Mouse (Mus musculus): Measurements from ENCODE around the gene Marcksl1. TPM values are rescaled to one million over a fixed set of nuclear protein-coding genes. Genes with fewer than 3 reads are reported as not detected.
"Not testable (repeated sequence)": the region's sequence is repeated elsewhere in the genome, so short reads cannot be mapped to it uniquely, and the experiment has no call there.

The Marcksl1 gene
- total and polyA plus RNA-seq, 3 experiments: 13.4 to 38.9 (median 18.7) TPM

- Histone ChIP-seq H3K27me3 (ENCODE audit: insufficient read depth, low read length) (no peaks in the 10 kb centered on the region), H3K4me3 (ENCODE audit: low read depth, low read length) (peak overlapping the region; percentile 51; the same call in 1 of the 2 replicates), H3K4me1 (ENCODE audit: insufficient read depth, low read depth, low read length) (peaks cover 49% of the 10 kb centered on the region), H3K36me3 (replicated peaks) (peaks cover 15% of the 10 kb centered on the region), H3K9me3 (replicated peaks) (no peaks in the 10 kb centered on the region)
- TF ChIP-seq TAL1 (conservative IDR thresholded peaks at IDR 0.05; ENCODE audit: low read depth, low read length) (no peak), POLR2AphosphoS5 (IDR thresholded peaks at IDR 0.05; ENCODE audit: insufficient replicate concordance, low read depth, low read length) (no peak), GATA1 (IDR thresholded peaks at IDR 0.05; ENCODE audit: borderline replicate concordance, low read length) (no peak), GATA2 (IDR thresholded peaks at IDR 0.05; ENCODE audit: borderline replicate concordance, low read depth, low read length) (no peak)
- no peak for ATAC-seq (ENCODE audit: extremely low read depth, insufficient number of reproducible peaks, low FRiP score, poor library complexity, severe bottlenecking)
- DNase-seq (ENCODE audit: low spot score): no peak
These were observed 30.7 kb downstream of the Marcksl1 start for GRCm38 (mm10) chr4:129544106-129544505.

GRCm38 (mm10) chr4:129547631-129548030, 34.2 kb downstream of the Marcksl1 start:
- not testable (repeated sequence) for DNase-seq (ENCODE audit: low spot score); H3K9me3 ChIP-seq (replicated peaks); ATAC-seq (ENCODE audit: extremely low read depth, insufficient number of reproducible peaks, low FRiP score, poor library complexity, severe bottlenecking); H3K36me3 ChIP-seq (replicated peaks); H3K4me3 ChIP-seq (ENCODE audit: low read depth, low read length)
- Histone ChIP-seq H3K4me1 (ENCODE audit: insufficient read depth, low read depth, low read length) (peaks cover 28% of the 10 kb centered on the region), H3K27me3 (ENCODE audit: insufficient read depth, low read length) (peaks cover 15% of the 10 kb centered on the region)

DNA sequence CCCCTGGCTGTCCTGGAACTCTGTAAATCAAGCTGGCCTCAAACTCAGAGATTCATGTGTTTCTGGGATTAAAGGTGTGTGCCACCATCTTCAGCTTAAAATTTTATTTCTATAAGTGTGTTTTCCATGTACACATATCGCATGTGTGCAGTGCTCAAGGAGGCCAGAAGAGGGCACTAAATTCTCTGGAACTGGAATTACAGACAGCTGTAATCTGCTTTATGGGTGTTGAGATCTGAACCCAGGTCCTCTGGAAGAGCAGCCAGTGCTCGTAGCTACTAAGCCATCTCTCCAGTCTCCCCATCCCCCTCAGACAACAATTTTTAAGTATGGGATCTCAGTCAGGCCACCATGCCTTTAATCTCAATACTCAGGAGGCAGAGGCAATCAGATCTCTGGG, 35.9 kb downstream of the Marcksl1 start:
- Histone ChIP-seq H3K4me1 (ENCODE audit: insufficient read depth, low read depth, low read length) (peaks cover 25% of the 10 kb centered on the region), H3K27me3 (ENCODE audit: insufficient read depth, low read length) (peaks cover 23% of the 10 kb centered on the region), H3K36me3 (replicated peaks) (no peaks in the 10 kb centered on the region), H3K9me3 (replicated peaks) (no peaks in the 10 kb centered on the region), H3K4me3 (ENCODE audit: low read depth, low read length) (no peak overlapping the region)
- ATAC-seq (ENCODE audit: extremely low read depth, insufficient number of reproducible peaks, low FRiP score, poor library complexity, severe bottlenecking) (no peak), DNase-seq (ENCODE audit: low spot score) (no peak)
- no peak for TF ChIP-seq GATA2 (IDR thresholded peaks at IDR 0.05; ENCODE audit: borderline replicate concordance, low read depth, low read length)
- TF ChIP-seq CTCF (IDR thresholded peaks at IDR 0.05; ENCODE audit: low read depth, low read length): peak; percentile 54

GRCm38 (mm10) chr4:129550295-129550694, 36.9 kb downstream of the Marcksl1 start:
- DNase-seq (ENCODE audit: low spot score) (no peak), ATAC-seq (ENCODE audit: extremely low read depth, insufficient number of reproducible peaks, low FRiP score, poor library complexity, severe bottlenecking) (no peak)
- TF ChIP-seq TAL1 (conservative IDR thresholded peaks at IDR 0.05; ENCODE audit: low read depth, low read length) (no peak), POLR2AphosphoS5 (IDR thresholded peaks at IDR 0.05; ENCODE audit: insufficient replicate concordance, low read depth, low read length) (no peak), CTCF (IDR thresholded peaks at IDR 0.05; ENCODE audit: low read depth, low read length) (no peak), GATA2 (IDR thresholded peaks at IDR 0.05; ENCODE audit: borderline replicate concordance, low read depth, low read length) (no peak), GATA1 (IDR thresholded peaks at IDR 0.05; ENCODE audit: borderline replicate concordance, low read length) (no peak)
- Histone ChIP-seq H3K36me3 (replicated peaks) (no peaks in the 10 kb centered on the region), H3K9me3 (replicated peaks) (no peaks in the 10 kb centered on the region), H3K4me1 (ENCODE audit: insufficient read depth, low read depth, low read length) (peaks cover 26% of the 10 kb centered on the region), H3K4me3 (ENCODE audit: low read depth, low read length) (no peak overlapping the region), H3K27me3 (ENCODE audit: insufficient read depth, low read length) (peaks cover 26% of the 10 kb centered on the region)

DNA sequence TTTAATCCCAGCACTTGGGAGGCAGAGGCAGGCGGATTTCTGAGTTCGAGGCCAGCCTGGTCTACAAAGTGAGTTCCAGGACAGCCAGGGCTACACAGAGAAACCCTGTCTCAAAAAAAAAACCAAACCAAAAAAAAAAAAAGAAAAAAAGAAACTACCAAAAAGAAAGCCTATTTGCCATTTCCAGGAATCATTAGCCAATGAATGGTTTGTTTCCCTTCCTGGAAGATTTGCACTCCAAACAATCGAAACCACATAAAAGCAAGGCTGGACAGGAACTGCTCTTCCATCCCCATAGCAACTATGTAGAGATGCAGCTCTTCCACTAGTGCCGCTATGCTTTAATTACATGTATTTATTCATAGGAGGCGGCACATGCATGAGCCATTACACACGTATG, 41.1 kb downstream of the Marcksl1 start:
- not testable (repeated sequence) for H3K9me3 ChIP-seq (replicated peaks); ATAC-seq (ENCODE audit: extremely low read depth, insufficient number of reproducible peaks, low FRiP score, poor library complexity, severe bottlenecking); H3K4me3 ChIP-seq (ENCODE audit: low read depth, low read length); DNase-seq (ENCODE audit: low spot score); H3K36me3 ChIP-seq (replicated peaks)
- peaks cover 35% of the 10 kb centered on the region for H3K27me3 ChIP-seq (ENCODE audit: insufficient read depth, low read length)
- H3K4me1 ChIP-seq (ENCODE audit: insufficient read depth, low read depth, low read length): peaks cover 39% of the 10 kb centered on the region

- ATAC-seq (ENCODE audit: extremely low read depth, insufficient number of reproducible peaks, low FRiP score, poor library complexity, severe bottlenecking): no peak
- Histone ChIP-seq H3K36me3 (replicated peaks) (no peaks in the 10 kb centered on the region), H3K9me3 (replicated peaks) (no peaks in the 10 kb centered on the region), H3K4me3 (ENCODE audit: low read depth, low read length) (peak overlapping the region; percentile 71), H3K27me3 (ENCODE audit: insufficient read depth, low read length) (peaks cover 35% of the 10 kb centered on the region), H3K4me1 (ENCODE audit: insufficient read depth, low read depth, low read length) (peaks cover 39% of the 10 kb centered on the region)
- peak; percentile 79 for TF ChIP-seq CTCF (IDR thresholded peaks at IDR 0.05; ENCODE audit: low read depth, low read length)
- TF ChIP-seq GATA2 (IDR thresholded peaks at IDR 0.05; ENCODE audit: borderline replicate concordance, low read depth, low read length): no peak
- peak; percentile 31 for DNase-seq (ENCODE audit: low spot score)
These were observed 42.1 kb downstream of the Marcksl1 start for GRCm38 (mm10) chr4:129555421-129555861.

DNA sequence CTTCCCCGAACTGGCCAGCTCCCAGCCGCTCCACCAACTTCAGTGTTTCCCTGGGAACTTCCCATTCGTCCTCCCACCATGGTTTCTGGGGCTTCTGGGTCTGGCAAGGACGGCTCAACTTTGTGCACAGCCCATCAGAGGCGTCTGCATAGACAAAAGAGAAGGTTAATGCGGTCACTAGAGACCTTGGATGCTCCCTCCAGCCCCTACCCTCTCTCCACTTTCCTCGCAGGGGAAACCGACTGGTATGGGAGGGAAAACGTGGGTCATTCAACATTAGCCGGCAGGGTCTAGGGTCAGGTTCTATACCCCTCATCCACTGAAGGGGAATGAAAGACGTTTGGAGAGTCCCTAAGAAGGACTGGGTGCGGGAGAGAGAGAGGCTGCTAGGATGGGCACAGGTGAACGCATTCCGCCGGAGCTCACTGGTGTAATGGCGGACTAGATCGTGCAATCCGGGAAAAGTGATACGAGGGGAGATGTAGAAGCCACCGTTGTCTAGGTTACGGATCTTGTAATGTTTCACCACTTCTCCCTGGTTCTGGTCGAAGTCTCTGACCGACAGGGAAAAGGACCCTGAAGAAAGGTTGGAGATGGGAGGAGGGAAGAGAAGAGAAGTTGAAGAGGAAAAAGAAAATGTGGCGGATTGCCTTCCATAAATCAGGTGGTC, 42.6 kb downstream of the Marcksl1 start:
- H3K36me3 ChIP-seq (replicated peaks): no peaks in the 10 kb centered on the region
- H3K4me3 ChIP-seq (ENCODE audit: low read depth, low read length): peak overlapping the region; percentile 71
- no peaks in the 10 kb centered on the region for H3K9me3 ChIP-seq (replicated peaks)
- peaks cover 35% of the 10 kb centered on the region for H3K27me3 ChIP-seq (ENCODE audit: insufficient read depth, low read length)
- no peak for DNase-seq (ENCODE audit: low spot score)
- no peak for ATAC-seq (ENCODE audit: extremely low read depth, insufficient number of reproducible peaks, low FRiP score, poor library complexity, severe bottlenecking)
- TF ChIP-seq GATA2 (IDR thresholded peaks at IDR 0.05; ENCODE audit: borderline replicate concordance, low read depth, low read length) (no peak), CTCF (IDR thresholded peaks at IDR 0.05; ENCODE audit: low read depth, low read length) (no peak), POLR2AphosphoS5 (IDR thresholded peaks at IDR 0.05; ENCODE audit: insufficient replicate concordance, low read depth, low read length) (no peak), GATA1 (IDR thresholded peaks at IDR 0.05; ENCODE audit: borderline replicate concordance, low read length) (no peak), TAL1 (conservative IDR thresholded peaks at IDR 0.05; ENCODE audit: low read depth, low read length) (no peak)
- peaks cover 39% of the 10 kb centered on the region for H3K4me1 ChIP-seq (ENCODE audit: insufficient read depth, low read depth, low read length)

All from G1E (cell line).